Mouse (Mus musculus): ENCODE measurements around the gene Homer2.

Gene Homer2

GRCm38 (mm10) chr7:81698357-81698756 lies 9.0 kb downstream of the Homer2 start:
- no peak for DNase-seq (ENCODE audit: low spot score)

GRCm38 (mm10) chr7:81697954-81698353 lies 9.4 kb downstream of the Homer2 start:
- no peak for DNase-seq (ENCODE audit: low spot score)

- DNase-seq (ENCODE audit: low spot score) = no peak
Measured at GRCm38 (mm10) chr7:81695763-81696533, 11.4 kb downstream of the Homer2 start.

- no peak for DNase-seq (ENCODE audit: low spot score)
Measured at GRCm38 (mm10) chr7:81691067-81691466, 16.3 kb downstream of the Homer2 start.

GRCm38 (mm10) chr7:81689116-81689681 lies 18.1 kb downstream of the Homer2 start:
- DNase-seq (ENCODE audit: low spot score) = peak; percentile 2

GRCm38 (mm10) chr7:81688378-81688777 lies 18.9 kb downstream of the Homer2 start:
- DNase-seq (ENCODE audit: low spot score) = no peak

- no peak for DNase-seq (ENCODE audit: low spot score)
Measured at GRCm38 (mm10) chr7:81687684-81688316, 19.5 kb downstream of the Homer2 start.

- no peak for DNase-seq (ENCODE audit: low spot score)
Measured at GRCm38 (mm10) chr7:81685375-81685774, 22.0 kb downstream of the Homer2 start.

- no peak for DNase-seq (ENCODE audit: low spot score)
Measured at GRCm38 (mm10) chr7:81683779-81684422, 23.4 kb downstream of the Homer2 start.

- DNase-seq (ENCODE audit: low spot score) = no peak
Measured at GRCm38 (mm10) chr7:81681386-81681785, 25.9 kb downstream of the Homer2 start.

- no peak for DNase-seq (ENCODE audit: low spot score)
Measured at GRCm38 (mm10) chr7:81673359-81674013, 33.8 kb downstream of the Homer2 start.

GRCm38 (mm10) chr7:81672735-81673291 lies 34.5 kb downstream of the Homer2 start:
- no peak for DNase-seq (ENCODE audit: low spot score)

GRCm38 (mm10) chr7:81667156-81667555 lies 40.2 kb downstream of the Homer2 start:
- no peak for DNase-seq (ENCODE audit: low spot score)

GRCm38 (mm10) chr7:81666585-81666984 lies 40.7 kb downstream of the Homer2 start:
- DNase-seq (ENCODE audit: low spot score) = no peak

- no peak for DNase-seq (ENCODE audit: low spot score)
Measured at GRCm38 (mm10) chr7:81663057-81663456, 44.3 kb downstream of the Homer2 start.

GRCm38 (mm10) chr7:81657631-81658347 lies 49.5 kb downstream of the Homer2 start:
- no peak for DNase-seq (ENCODE audit: low spot score)

- no peak for DNase-seq (ENCODE audit: low spot score)
Measured at GRCm38 (mm10) chr7:81657055-81657454, 50.3 kb downstream of the Homer2 start.

- DNase-seq (ENCODE audit: low spot score) = no peak
Measured at GRCm38 (mm10) chr7:81656635-81657034, 50.7 kb downstream of the Homer2 start.

- DNase-seq (ENCODE audit: low spot score) = peak; percentile 4
Measured at GRCm38 (mm10) chr7:81654946-81655718, 52.2 kb downstream of the Homer2 start.

- DNase-seq (ENCODE audit: low spot score) = no peak
Measured at GRCm38 (mm10) chr7:81653988-81654387, 53.3 kb downstream of the Homer2 start.
